Mouse (Mus musculus) liver, adult (tissue): ENCODE data around the gene Phc3.

Source experiments
- GATA4 ChIP-seq: IDR thresholded peaks from 2 replicates; pipeline ENCODE4 v1.6.1; 2014; ENCODE audit warnings: mild to moderate bottlenecking, low read length; ENCODE audit not compliant: insufficient replicate concordance

Gene Phc3

GRCm38 (mm10) chr3:30993066-30993573 lies 23.9 kb upstream of the Phc3 start:
- no peak for TF ChIP-seq GATA4

DNA sequence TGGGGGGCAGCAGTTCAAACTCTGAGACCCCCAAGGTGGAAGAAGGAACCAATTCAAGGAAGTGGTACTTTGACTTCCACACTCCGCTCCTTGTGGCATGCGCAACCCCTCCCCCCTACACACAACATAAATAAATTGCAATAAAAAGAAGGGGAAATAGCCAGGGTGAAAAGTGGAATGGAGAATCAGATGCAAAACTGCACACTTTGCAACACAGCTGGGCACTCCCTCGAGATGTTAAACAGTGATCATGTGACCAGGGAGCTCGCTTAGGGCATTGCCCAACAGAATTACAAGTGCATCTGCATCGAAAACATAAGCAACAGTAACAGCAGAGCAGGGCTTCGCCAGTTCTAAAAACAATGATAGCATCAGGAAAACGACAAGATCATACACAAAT lies 22.9 kb upstream of the Phc3 start:
- no peak for TF ChIP-seq GATA4

GRCm38 (mm10) chr3:30987396-30988318 lies 18.4 kb upstream of the Phc3 start:
- peak; percentile 76; the same call in 1 of the 2 replicates for TF ChIP-seq GATA4

GRCm38 (mm10) chr3:30982924-30983536 lies 13.8 kb upstream of the Phc3 start:
- TF ChIP-seq GATA4, result no peak

DNA sequence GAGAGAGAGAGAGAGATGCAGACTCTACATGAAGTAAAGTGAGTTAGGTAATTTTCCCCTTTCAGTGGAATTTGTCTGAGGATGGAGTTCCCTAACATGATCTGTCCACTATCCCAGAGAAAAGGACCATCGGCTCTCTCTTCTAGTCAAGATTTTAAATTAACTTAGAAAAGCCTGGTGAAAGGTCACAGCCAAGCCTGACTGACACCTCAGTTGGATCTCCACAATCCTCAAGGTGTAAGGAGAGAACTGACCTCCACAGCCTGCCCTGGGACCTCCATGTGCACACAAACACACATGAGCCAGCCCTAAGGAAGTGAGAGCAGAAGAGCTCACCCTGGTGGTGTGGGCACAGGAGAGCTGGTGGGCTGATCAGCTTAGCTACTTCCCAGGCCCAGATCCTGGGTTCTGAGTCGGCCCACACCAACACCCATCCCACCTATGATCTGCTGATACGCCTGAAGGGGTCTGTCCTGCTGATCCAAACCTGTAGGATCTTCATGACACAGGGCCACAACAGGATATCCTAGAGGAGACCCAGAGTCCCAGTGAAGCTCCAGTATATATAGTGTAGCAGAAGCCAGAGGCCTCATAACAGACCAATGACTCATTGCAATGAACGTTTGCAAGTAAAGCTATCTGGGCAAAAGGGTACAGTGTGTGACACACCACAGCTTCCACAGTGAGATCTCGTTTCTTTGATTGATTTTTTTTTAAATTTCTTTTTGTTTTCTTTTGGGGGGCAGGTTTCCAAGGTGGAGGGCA lies 12.6 kb upstream of the Phc3 start:
- no peak for TF ChIP-seq GATA4

- no peak for TF ChIP-seq GATA4
Observed at GRCm38 (mm10) chr3:30976991-30977603, 7.9 kb upstream of the Phc3 start.

DNA sequence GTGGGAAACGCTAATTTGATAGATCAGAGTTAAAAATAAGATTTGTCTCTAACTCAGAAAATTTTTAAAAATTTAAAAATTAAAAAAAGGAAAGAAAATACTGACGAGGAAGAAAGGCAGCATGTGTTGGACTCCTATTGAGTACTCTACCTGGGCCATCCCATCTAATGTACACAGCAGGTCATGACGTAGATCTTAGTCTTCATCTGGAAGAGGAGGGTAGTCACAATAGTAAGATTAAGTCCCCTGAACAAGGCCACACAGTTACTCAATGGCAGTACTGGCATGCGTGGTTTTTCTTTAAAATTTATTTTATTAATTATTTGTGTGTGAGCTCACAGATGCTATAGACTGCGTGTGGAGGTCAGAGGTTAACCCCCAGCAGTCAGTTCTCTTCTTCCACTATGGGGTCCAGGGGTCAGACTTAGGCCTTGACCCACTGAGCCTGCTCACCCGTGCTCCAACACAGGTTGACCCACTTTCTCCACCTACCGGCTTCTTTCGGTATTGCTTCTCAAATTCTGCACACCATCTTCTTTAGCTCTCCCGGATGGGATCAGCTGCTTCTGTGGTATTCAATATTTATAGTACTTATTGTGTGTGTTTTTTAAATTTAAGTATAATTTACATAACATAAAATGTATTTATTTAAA lies 6.0 kb upstream of the Phc3 start:
- no peak for TF ChIP-seq GATA4

DNA sequence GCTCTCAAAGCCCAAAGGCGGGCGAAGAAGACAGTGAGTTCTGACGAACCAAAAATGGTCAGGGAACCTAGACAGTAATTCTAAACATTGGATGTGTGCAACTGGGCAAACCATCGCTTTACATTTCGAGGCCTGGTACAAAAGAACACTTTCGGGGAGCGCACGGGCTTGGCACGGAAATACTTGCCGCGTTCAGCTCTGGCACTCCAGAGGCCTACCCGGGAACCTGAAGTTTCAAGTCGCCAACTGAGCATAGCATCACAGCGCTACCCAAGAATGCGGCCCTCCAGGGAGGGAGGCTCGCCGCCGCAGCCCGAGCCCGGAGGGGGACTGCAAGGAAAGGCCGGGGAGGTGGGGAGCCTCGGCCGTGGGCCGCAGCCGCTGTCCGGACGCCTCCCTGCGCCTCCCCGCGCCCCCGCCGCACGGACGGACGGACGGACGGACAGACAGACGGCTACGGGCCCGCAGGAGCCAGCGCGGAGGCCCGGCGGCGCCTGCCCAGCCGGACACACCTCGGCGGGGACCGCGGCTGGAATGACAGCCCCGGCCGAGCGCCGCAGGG lies 603 bp downstream of the Phc3 start:
- TF ChIP-seq GATA4, result no peak

GRCm38 (mm10) chr3:30965644-30966043 lies 3.6 kb downstream of the Phc3 start:
- no peak for TF ChIP-seq GATA4

GRCm38 (mm10) chr3:30964216-30964615 lies 5.0 kb downstream of the Phc3 start:
- TF ChIP-seq GATA4, result no peak

- TF ChIP-seq GATA4, result no peak
Observed at GRCm38 (mm10) chr3:30963100-30963499, 6.1 kb downstream of the Phc3 start.

- no peak for TF ChIP-seq GATA4
Observed at GRCm38 (mm10) chr3:30959868-30960831, 9.1 kb downstream of the Phc3 start.

DNA sequence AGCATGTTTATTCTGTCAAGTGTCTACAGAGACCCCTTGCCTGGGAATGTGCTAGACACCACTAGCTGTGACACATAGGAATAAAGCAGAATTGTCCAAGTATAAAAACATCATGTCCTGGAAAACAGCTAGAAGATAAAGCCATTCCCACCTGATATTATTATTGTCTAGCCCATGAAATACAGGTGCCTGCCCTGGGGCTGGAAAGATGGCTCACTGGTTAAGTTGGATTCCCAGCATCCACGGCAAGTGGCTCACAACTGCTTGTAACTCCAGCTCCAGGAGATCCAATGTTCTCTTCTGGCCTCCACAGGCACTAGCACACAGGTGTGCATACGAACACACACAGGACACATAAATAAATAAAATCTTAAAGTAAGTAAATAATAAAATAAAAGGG lies 10.5 kb downstream of the Phc3 start:
- no peak for TF ChIP-seq GATA4

- TF ChIP-seq GATA4, result no peak
Observed at GRCm38 (mm10) chr3:30956327-30956726, 12.9 kb downstream of the Phc3 start.
